Mouse (Mus musculus): ENCODE data around the gene Rrp1. TPM values are rescaled to one million over a fixed set of nuclear protein-coding genes. Genes with fewer than 3 reads are reported as not detected.

The Rrp1 gene
- total RNA-seq, 1 experiment, result 161 TPM

GRCm38 (mm10) chr10:78413152-78413520 lies 293 bp upstream of the Rrp1 start:
- Histone ChIP-seq H3K4me1 (ENCODE audit: control insufficient read depth in 2 of 2, insufficient read depth in 2 of 2, low read length in 2 of 2, poor library complexity in 1 of 2) (peaks cover 3 to 15% of the 10 kb centered on the region in 2 experiments; a peak in 2 of 4 replicates), H3K27ac (ENCODE audit: insufficient read depth, low read depth, low read length, poor library complexity, severe bottlenecking) (no peak overlapping the region), H3K4me3 (ENCODE audit: insufficient read depth in 1 of 2, low read depth in 1 of 2, low read length in 2 of 2, poor library complexity in 1 of 2, severe bottlenecking in 1 of 2) (peak overlapping the region in 1 of 2 experiments; percentile 22; a peak in 1 of 4 replicates), H3K9ac (ENCODE audit: insufficient read depth, low read depth, low read length, poor library complexity, severe bottlenecking) (peak overlapping the region; percentile 14; the same call in 1 of the 2 replicates), H3K36me3 (ENCODE audit: control insufficient read depth, insufficient read depth, low read length, poor library complexity, severe bottlenecking) (peaks cover 28% of the 10 kb centered on the region), H3K9me3 (ENCODE audit: control insufficient read depth, insufficient read depth, low read depth, low read length) (no peaks in the 10 kb centered on the region)
- no peak for DNase-seq (ENCODE audit: low read depth, low spot score)
- no peak for TF ChIP-seq MAFK (IDR thresholded peaks at IDR 0.05; ENCODE audit: insufficient read depth, low read depth, low read length)
- no peak for TF ChIP-seq ZC3H11A (IDR thresholded peaks at IDR 0.05; ENCODE audit: borderline replicate concordance, low read depth, low read length)
- TF ChIP-seq HCFC1 (IDR thresholded peaks at IDR 0.05; ENCODE audit: borderline replicate concordance, insufficient read depth, low read length), result no peak
- TF ChIP-seq ZNF384 (IDR thresholded peaks at IDR 0.05; ENCODE audit: low read depth, low read length), result no peak
- no peak for TF ChIP-seq CHD2 (IDR thresholded peaks at IDR 0.05; ENCODE audit: low read depth, low read length)
- in situ Hi-C loops (cut with MboI; ENCODE audit: low sequenced_read_pairs in 2 of 2, unreplicated experiment in 2 of 2), result no loop called here

GRCm38 (mm10) chr10:78411851-78412250 lies 992 bp downstream of the Rrp1 start:
- no peak overlapping the region for H3K27ac ChIP-seq (ENCODE audit: insufficient read depth, low read depth, low read length, poor library complexity, severe bottlenecking)
- peak overlapping the region; percentile 92 for H3K9ac ChIP-seq (ENCODE audit: insufficient read depth, low read depth, low read length, poor library complexity, severe bottlenecking)
- in situ Hi-C loops (cut with MboI; ENCODE audit: low sequenced_read_pairs in 2 of 2, unreplicated experiment in 2 of 2), result no loop called here
- peaks cover 35% of the 10 kb centered on the region for H3K36me3 ChIP-seq (ENCODE audit: control insufficient read depth, insufficient read depth, low read length, poor library complexity, severe bottlenecking)
- H3K4me3 ChIP-seq (ENCODE audit: insufficient read depth in 1 of 2, low read depth in 1 of 2, low read length in 2 of 2, poor library complexity in 1 of 2, severe bottlenecking in 1 of 2), result peak overlapping the region; percentile 88 to 97
- H3K9me3 ChIP-seq (ENCODE audit: control insufficient read depth, insufficient read depth, low read depth, low read length), result no peaks in the 10 kb centered on the region
- DNase-seq (ENCODE audit: low read depth, low spot score), result no peak
- peaks cover 0 to 7% of the 10 kb centered on the region in 2 experiments; a peak in 1 of 4 replicates for H3K4me1 ChIP-seq (ENCODE audit: control insufficient read depth in 2 of 2, insufficient read depth in 2 of 2, low read length in 2 of 2, poor library complexity in 1 of 2)
- TF ChIP-seq HCFC1 (IDR thresholded peaks at IDR 0.05; ENCODE audit: borderline replicate concordance, insufficient read depth, low read length), result no peak
- no peak for TF ChIP-seq ZC3H11A (IDR thresholded peaks at IDR 0.05; ENCODE audit: borderline replicate concordance, low read depth, low read length)
- TF ChIP-seq ZNF384 (IDR thresholded peaks at IDR 0.05; ENCODE audit: low read depth, low read length), result no peak
- no peak for TF ChIP-seq MAFK (IDR thresholded peaks at IDR 0.05; ENCODE audit: insufficient read depth, low read depth, low read length)
- no peak for TF ChIP-seq CHD2 (IDR thresholded peaks at IDR 0.05; ENCODE audit: low read depth, low read length)

- TF ChIP-seq HCFC1 (IDR thresholded peaks at IDR 0.05; ENCODE audit: borderline replicate concordance, insufficient read depth, low read length), result no peak
- no peak for TF ChIP-seq CHD2 (IDR thresholded peaks at IDR 0.05; ENCODE audit: low read depth, low read length)
- peaks cover 59% of the 10 kb centered on the region for H3K36me3 ChIP-seq (ENCODE audit: control insufficient read depth, insufficient read depth, low read length, poor library complexity, severe bottlenecking)
- DNase-seq (ENCODE audit: low read depth, low spot score), result no peak
- no peaks in the 10 kb centered on the region for H3K9me3 ChIP-seq (ENCODE audit: control insufficient read depth, insufficient read depth, low read depth, low read length)
- H3K4me1 ChIP-seq (ENCODE audit: control insufficient read depth in 2 of 2, insufficient read depth in 2 of 2, low read length in 2 of 2, poor library complexity in 1 of 2), result peaks cover 0 to 7% of the 10 kb centered on the region in 2 experiments; a peak in 1 of 4 replicates
- in situ Hi-C loops (cut with MboI; ENCODE audit: low sequenced_read_pairs in 2 of 2, unreplicated experiment in 2 of 2), result no loop called here
- no peak overlapping the region for H3K27ac ChIP-seq (ENCODE audit: insufficient read depth, low read depth, low read length, poor library complexity, severe bottlenecking)
- no peak overlapping the region for H3K9ac ChIP-seq (ENCODE audit: insufficient read depth, low read depth, low read length, poor library complexity, severe bottlenecking)
- no peak overlapping the region for H3K4me3 ChIP-seq (ENCODE audit: insufficient read depth in 1 of 2, low read depth in 1 of 2, low read length in 2 of 2, poor library complexity in 1 of 2, severe bottlenecking in 1 of 2)
Observed at GRCm38 (mm10) chr10:78409035-78409788, 3.6 kb downstream of the Rrp1 start.

- DNase-seq (ENCODE audit: low read depth, low spot score), result no peak
- Histone ChIP-seq H3K4me3 (ENCODE audit: insufficient read depth in 1 of 2, low read depth in 1 of 2, low read length in 2 of 2, poor library complexity in 1 of 2, severe bottlenecking in 1 of 2) (no peak overlapping the region), H3K27ac (ENCODE audit: insufficient read depth, low read depth, low read length, poor library complexity, severe bottlenecking) (no peak overlapping the region), H3K9ac (ENCODE audit: insufficient read depth, low read depth, low read length, poor library complexity, severe bottlenecking) (no peak overlapping the region), H3K36me3 (ENCODE audit: control insufficient read depth, insufficient read depth, low read length, poor library complexity, severe bottlenecking) (peaks cover 80% of the 10 kb centered on the region), H3K4me1 (ENCODE audit: control insufficient read depth in 2 of 2, insufficient read depth in 2 of 2, low read length in 2 of 2, poor library complexity in 1 of 2) (peaks cover 0 to 3% of the 10 kb centered on the region in 2 experiments; a peak in 1 of 4 replicates), H3K9me3 (ENCODE audit: control insufficient read depth, insufficient read depth, low read depth, low read length) (no peaks in the 10 kb centered on the region)
- TF ChIP-seq ZC3H11A (IDR thresholded peaks at IDR 0.05; ENCODE audit: borderline replicate concordance, low read depth, low read length) (no peak), ZNF384 (IDR thresholded peaks at IDR 0.05; ENCODE audit: low read depth, low read length) (no peak), CHD2 (IDR thresholded peaks at IDR 0.05; ENCODE audit: low read depth, low read length) (no peak), HCFC1 (IDR thresholded peaks at IDR 0.05; ENCODE audit: borderline replicate concordance, insufficient read depth, low read length) (no peak), MAFK (IDR thresholded peaks at IDR 0.05; ENCODE audit: insufficient read depth, low read depth, low read length) (no peak)
- in situ Hi-C loops (cut with MboI; ENCODE audit: low sequenced_read_pairs in 2 of 2, unreplicated experiment in 2 of 2), result no loop called here
Observed at GRCm38 (mm10) chr10:78407132-78407531, 5.7 kb downstream of the Rrp1 start.

Data from ES-E14 (cell line).